Mouse (Mus musculus): ENCODE measurements around the gene Manba.

- TF ChIP-seq CTCF (conservative IDR thresholded peaks at IDR 0.05 in 1 of 2, IDR thresholded peaks at IDR 0.05 in 1 of 2; ENCODE audit: low read depth in 2 of 2, low read length in 2 of 2), result no peak
- no peak for TF ChIP-seq ZMIZ1 (IDR thresholded peaks at IDR 0.05; ENCODE audit: low read depth, low read length)
- peak; percentile 63; the same call in 1 of the 2 replicates for TF ChIP-seq CHD2 (IDR thresholded peaks at IDR 0.05; ENCODE audit: low read length)
Measured at GRCm38 (mm10) chr3:135614376-135614775, 129.0 kb downstream of the Manba start.

Measured in CH12.LX (cell line).